12 mouse cellular contexts compared by ENCODE assay signal in the genomic region with DNA sequence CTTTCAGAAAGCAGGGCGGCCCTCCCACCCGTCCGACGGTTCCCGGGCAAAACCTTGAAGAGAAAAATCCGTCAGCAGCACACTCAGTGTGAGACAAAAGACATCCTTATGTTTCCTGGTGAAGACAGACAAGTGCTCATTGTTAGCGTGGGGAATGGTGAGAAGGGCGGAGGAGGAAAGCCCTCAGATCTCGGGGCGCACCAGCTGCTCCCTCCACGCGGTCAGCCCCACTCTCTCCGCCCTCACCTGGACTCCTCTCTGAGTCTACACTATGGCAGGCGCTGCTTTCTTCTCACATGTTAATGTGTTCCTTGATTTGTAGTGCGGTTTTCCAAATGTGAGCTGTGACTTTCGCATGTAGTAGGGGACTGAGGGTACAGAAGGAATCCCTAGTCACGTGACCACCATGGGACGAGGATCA. TPM values are rescaled to one million over a fixed set of nuclear protein-coding genes. Genes with fewer than 3 reads are reported as not detected.
DNase-seq lines count a peak whose midpoint lies in the region; ATAC-seq and TF ChIP-seq lines count a peak whose summit lies in the region.
"Had no signal": no experiment of that assay in that cellular context is flagged by ENCODE, and none has a peak within 500 bp of the region (broad histone marks: within the 10 kb centered on the region; RNA-seq: fewer than 3 reads in every experiment).

No protein-coding gene starts in this region.

- H3K4me2 ChIP-seq in lung, embryonic 14.5 days = peak overlapping the region; percentile 22; the same call in 1 of the 2 replicates
- peak overlapping the region; percentile 10; the same call in 1 of the 2 replicates for H3K4me2 ChIP-seq in forebrain, embryonic 15.5 days (replicated peaks)
- H3K4me2 ChIP-seq in limb, embryonic 14.5 days (replicated peaks; ENCODE audit: low read depth, low read length, severe bottlenecking) = peak overlapping the region; percentile 3; the same call in 1 of the 2 replicates
- H3K4me2 ChIP-seq in stomach, embryonic 15.5 days = peak overlapping the region; percentile 25; the same call in 1 of the 2 replicates
- H3K4me2 ChIP-seq: liver, embryonic 13.5 days had no signal

- no peak for TF ChIP-seq CTCF in lung, embryonic 14.5 days (IDR thresholded peaks at IDR 0.05; ENCODE audit: low read depth)

- H3K9me3 ChIP-seq in lung, embryonic 14.5 days (ENCODE audit: low read depth, low read length) = peaks cover 4% of the 10 kb centered on the region; the same call in 1 of the 2 replicates
- H3K9me3 ChIP-seq in forebrain, embryonic 15.5 days = no peaks in the 10 kb centered on the region
- peaks cover 3% of the 10 kb centered on the region; the same call in 1 of the 2 replicates for H3K9me3 ChIP-seq in limb, embryonic 14.5 days (ENCODE audit: control insufficient read depth, low read length)
- no peaks in the 10 kb centered on the region for H3K9me3 ChIP-seq in stomach, embryonic 15.5 days

- no peak for ATAC-seq in lung, embryonic 14.5 days (ENCODE audit: insufficient read depth)
- no peak for ATAC-seq in forebrain, embryonic 15.5 days (replicated peaks)
- no peak for ATAC-seq in limb, embryonic 14.5 days (ENCODE audit: low FRiP score, low read depth)
- ATAC-seq in stomach, embryonic 15.5 days (ENCODE audit: insufficient read depth, low FRiP score, low read depth) = no peak

- H3K27me3 ChIP-seq in lung, embryonic 14.5 days (ENCODE audit: insufficient read depth, low read length) = 0 out of 2 replicates have a peak, but pooled peaks cover 5% of the 10 kb centered on the region
- H3K27me3 ChIP-seq in forebrain, embryonic 15.5 days = no peaks in the 10 kb centered on the region
- no peaks in the 10 kb centered on the region for H3K27me3 ChIP-seq in limb, embryonic 14.5 days (ENCODE audit: control insufficient read depth, insufficient read depth, low read length)
- H3K27me3 ChIP-seq in stomach, embryonic 15.5 days (replicated peaks) = no peaks in the 10 kb centered on the region

- peaks cover 15% of the 10 kb centered on the region for H3K4me1 ChIP-seq in lung, embryonic 14.5 days (ENCODE audit: insufficient read depth)
- H3K4me1 ChIP-seq in forebrain, embryonic 15.5 days = peaks cover 80% of the 10 kb centered on the region
- peaks cover 37% of the 10 kb centered on the region for H3K4me1 ChIP-seq in limb, embryonic 14.5 days (ENCODE audit: control insufficient read depth, insufficient read depth, low read length)
- peaks cover 22% of the 10 kb centered on the region for H3K4me1 ChIP-seq in stomach, embryonic 15.5 days

- no peak overlapping the region for H3K4me3 ChIP-seq in lung, embryonic 14.5 days (ENCODE audit: low read depth, low read length)
- 0 out of 2 replicates have a peak overlapping the region, but pooled peaks have one; percentile 1 for H3K4me3 ChIP-seq in forebrain, embryonic 15.5 days
- no peak overlapping the region for H3K4me3 ChIP-seq in limb, embryonic 14.5 days (replicated peaks; ENCODE audit: low read length)
- no peak overlapping the region for H3K4me3 ChIP-seq in stomach, embryonic 15.5 days (replicated peaks)
- H3K4me3 ChIP-seq: liver, embryonic 13.5 days had no signal

- TF ChIP-seq POLR2A in limb, embryonic 14.5 days (IDR thresholded peaks at IDR 0.05; ENCODE audit: borderline replicate concordance, extremely low read depth, insufficient read depth, insufficient read length) = no peak

- 27% methylated on average over 18 of the region's 18 CpGs for WGBS in lung, embryonic 14.5 days
- WGBS in forebrain, embryonic 15.5 days = 4% methylated on average over 18 of the region's 18 CpGs
- 23% methylated on average over 18 of the region's 18 CpGs for WGBS in limb, embryonic 14.5 days
- 32% methylated on average over 18 of the region's 18 CpGs for WGBS in stomach, embryonic 15.5 days

- intact Hi-C loops in left cerebral cortex, postnatal 10 days (cut with DNase I) = no loop called here

- no peaks in the 10 kb centered on the region for H3K36me3 ChIP-seq in lung, embryonic 14.5 days (ENCODE audit: insufficient read depth)
- H3K36me3 ChIP-seq in forebrain, embryonic 15.5 days = no peaks in the 10 kb centered on the region
- no peaks in the 10 kb centered on the region for H3K36me3 ChIP-seq in limb, embryonic 14.5 days (ENCODE audit: control insufficient read depth, insufficient read depth, low read length)
- no peaks in the 10 kb centered on the region for H3K36me3 ChIP-seq in stomach, embryonic 15.5 days
- H3K36me3 ChIP-seq: G1E; liver, embryonic 13.5 days had no signal

- H3K9ac ChIP-seq in lung, embryonic 14.5 days = no peak overlapping the region
- H3K9ac ChIP-seq in forebrain, embryonic 15.5 days (replicated peaks) = no peak overlapping the region
- no peak overlapping the region for H3K9ac ChIP-seq in limb, embryonic 14.5 days (ENCODE audit: low read depth, low read length, severe bottlenecking)
- H3K9ac ChIP-seq in stomach, embryonic 15.5 days = no peak overlapping the region
- H3K9ac ChIP-seq: liver, embryonic 13.5 days had no signal

- DNase-seq in lung, embryonic 14.5 days = peak; percentile 24
- no peak for DNase-seq in lung, postnatal 25 days (ENCODE audit: low spot score)
- DNase-seq in limb, embryonic 14.5 days (ENCODE audit: low spot score) = no peak
- DNase-seq in cerebellum, postnatal 36 days = no peak
- no peak for DNase-seq in left cerebral cortex, postnatal 10 days (ENCODE audit: extremely low spot score in 1 of 2, low spot score in 2 of 2)
- DNase-seq in kidney, postnatal 36 days = no peak
- DNase-seq: kidney, adult 8-10 months; liver, embryonic 13.5 days had no signal

- no peak overlapping the region for H3K27ac ChIP-seq in lung, embryonic 14.5 days (ENCODE audit: low read depth)
- H3K27ac ChIP-seq in forebrain, embryonic 15.5 days (replicated peaks) = peak overlapping the region; percentile 84
- H3K27ac ChIP-seq in limb, embryonic 14.5 days (replicated peaks; ENCODE audit: low read depth, low read length) = no peak overlapping the region
- H3K27ac ChIP-seq in stomach, embryonic 15.5 days = no peak overlapping the region
- H3K27ac ChIP-seq: liver, embryonic 13.5 days had no signal

RNA-seq across cellular contexts. Expression of a gene that starts 47.8 kb away (rescaled TPM):
- polyA plus RNA-seq in lung, embryonic 14.5 days (2014; fragmentation: Nextera tagmentation; extraction: Ambion mirVana) = 2.7 and 3.3 TPM in 2 replicates
- 31.5 and 34.0 TPM in 2 replicates for polyA plus RNA-seq in forebrain, embryonic 15.5 days (2015; fragmentation: Nextera tagmentation; extraction: Ambion mirVana)
- 17.4 and 19.5 TPM in 2 replicates for polyA plus RNA-seq in limb, embryonic 14.5 days (2012; rRNA removed)
- 4.2 and 5.4 TPM in 2 replicates for polyA plus RNA-seq in limb, embryonic 14.5 days (2014; fragmentation: Nextera tagmentation; extraction: Ambion mirVana)
- polyA plus RNA-seq in stomach, embryonic 15.5 days (2015; fragmentation: Nextera tagmentation; extraction: Ambion mirVana) = 6.6 and 7.0 TPM in 2 replicates
- total RNA-seq in left cerebral cortex, postnatal 10 days (2021) = 10 to 100 TPM; 27.4 to 29.5 TPM
- total RNA-seq: neutrophil, adult 5-6 weeks had no signal
- polyA plus RNA-seq: G1E had no signal
